Mouse (Mus musculus) brain, adult 2 months (tissue): Measurements from ENCODE around the gene Osbpl6.

Experiments used
- DNase-seq: peaks from one replicate; pipeline ENCODE4 v3.0.0; 2011; ENCODE audit warnings: low read depth, low spot score

Gene Osbpl6

GRCm38 (mm10) chr2:76421411-76421924 lies 15.2 kb downstream of the Osbpl6 start:
- DNase-seq, result no peak

- no peak for DNase-seq
Measured at GRCm38 (mm10) chr2:76426816-76427215, 20.5 kb downstream of the Osbpl6 start.

GRCm38 (mm10) chr2:76429318-76429717 lies 23.0 kb downstream of the Osbpl6 start:
- no peak for DNase-seq

GRCm38 (mm10) chr2:76429855-76430254 lies 23.5 kb downstream of the Osbpl6 start:
- no peak for DNase-seq

GRCm38 (mm10) chr2:76430539-76430938 lies 24.2 kb downstream of the Osbpl6 start:
- DNase-seq, result peak; percentile 42

GRCm38 (mm10) chr2:76434224-76434623 lies 27.9 kb downstream of the Osbpl6 start:
- no peak for DNase-seq

- DNase-seq, result no peak
Measured at GRCm38 (mm10) chr2:76435667-76436239, 29.4 kb downstream of the Osbpl6 start.

GRCm38 (mm10) chr2:76437372-76437771 lies 31.1 kb downstream of the Osbpl6 start:
- peak; percentile 26 for DNase-seq

- DNase-seq, result no peak
Measured at GRCm38 (mm10) chr2:76439540-76439939, 33.2 kb downstream of the Osbpl6 start.

GRCm38 (mm10) chr2:76442086-76442485 lies 35.8 kb downstream of the Osbpl6 start:
- DNase-seq, result peak; percentile 24

- no peak for DNase-seq
Measured at GRCm38 (mm10) chr2:76449836-76450355, 43.6 kb downstream of the Osbpl6 start.

GRCm38 (mm10) chr2:76466723-76467122 lies 60.4 kb downstream of the Osbpl6 start:
- DNase-seq, result peak; percentile 69

- peak; percentile 93 for DNase-seq
Measured at GRCm38 (mm10) chr2:76468204-76468603, 61.9 kb downstream of the Osbpl6 start.

GRCm38 (mm10) chr2:76469091-76469750 lies 62.9 kb downstream of the Osbpl6 start:
- no peak for DNase-seq

- peak; percentile 71 for DNase-seq
Measured at GRCm38 (mm10) chr2:76469751-76470099, 63.4 kb downstream of the Osbpl6 start.

GRCm38 (mm10) chr2:76470391-76470790 lies 64.1 kb downstream of the Osbpl6 start:
- DNase-seq, result peak; percentile 72

GRCm38 (mm10) chr2:76475788-76476187 lies 69.5 kb downstream of the Osbpl6 start:
- DNase-seq, result no peak

- DNase-seq, result no peak
Measured at GRCm38 (mm10) chr2:76488764-76489163, 82.5 kb downstream of the Osbpl6 start.

GRCm38 (mm10) chr2:76490198-76490597 lies 83.9 kb downstream of the Osbpl6 start:
- no peak for DNase-seq

GRCm38 (mm10) chr2:76491371-76491770 lies 85.1 kb downstream of the Osbpl6 start:
- DNase-seq, result no peak

- no peak for DNase-seq
Measured at GRCm38 (mm10) chr2:76492224-76492623, 85.9 kb downstream of the Osbpl6 start.

- peak; percentile 35 for DNase-seq
Measured at GRCm38 (mm10) chr2:76496006-76496748, 89.9 kb downstream of the Osbpl6 start.
